Mouse (Mus musculus) E14TG2a.4 (cell line): ENCODE data around the gene Gm2564.
"Not testable (repeated sequence)": the region's sequence is repeated elsewhere in the genome, so short reads cannot be mapped to it uniquely, and the experiment has no call there.

ENCODE experiments used
- CTCF ChIP-seq: conservative IDR thresholded peaks from 2 replicates; pipeline ENCODE4 v1.5.1; 2014; ENCODE audit warnings: low read length
- POU5F1 ChIP-seq: IDR thresholded peaks from 2 replicates; pipeline ENCODE4 v1.6.1; 2014; ENCODE audit warnings: low read length, borderline replicate concordance

GRCm38 (mm10) chr4:42679365-42679764 is 49.8 kb downstream of the Gm2564 start:
- not testable (repeated sequence) for TF ChIP-seq CTCF, POU5F1
